Mouse (Mus musculus) limb, embryonic 14.5 days (tissue): ENCODE results near the gene Gm13279. TPM values are rescaled to one million over a fixed set of nuclear protein-coding genes. Genes with fewer than 3 reads are reported as not detected.
"Not testable (repeated sequence)": the region's sequence is repeated elsewhere in the genome, so short reads cannot be mapped to it uniquely, and the experiment has no call there.

Experiments used
- ATAC-seq: fragments of 200-750 bp; cut with Nextera tagmentation; 2 replicates; pipeline ENCODE4 v1.8.0; 2017; ENCODE audit warnings: low read depth, moderate number of reproducible peaks, moderate TSS enrichment; ENCODE audit not compliant: low FRiP score
- DNase-seq: peaks from one replicate; pipeline ENCODE4 v3.0.0-alpha.2; 2015; ENCODE audit warnings: low spot score
- H3K27ac ChIP-seq: fragments of 300-500 bp; sonication (generic); replicated peaks from 2 replicates; pipeline ENCODE4 v1.5.1; 2014; ENCODE audit warnings: low read depth, mild to moderate bottlenecking, low read length, moderate library complexity, mixed read lengths
- H3K27me3 ChIP-seq: fragments of 300-500 bp; sonication (generic); 2 replicates; pipeline ENCODE4 v1.6.1; 2014; ENCODE audit warnings: low read length, mixed read lengths; ENCODE audit not compliant: control insufficient read depth, insufficient read depth
- H3K36me3 ChIP-seq: fragments of 300-500 bp; sonication (generic); 2 replicates; pipeline ENCODE4 v1.6.1; 2014; ENCODE audit warnings: mild to moderate bottlenecking, low read length, moderate library complexity, mixed read lengths; ENCODE audit not compliant: control insufficient read depth, insufficient read depth
- H3K4me1 ChIP-seq: fragments of 300-500 bp; sonication (generic); 2 replicates; pipeline ENCODE4 v1.6.1; 2014; ENCODE audit warnings: antibody characterized with exemption, low read length, mixed read lengths; ENCODE audit not compliant: control insufficient read depth, insufficient read depth
- H3K4me2 ChIP-seq: fragments of 300-500 bp; sonication (generic); replicated peaks from 2 replicates; pipeline ENCODE4 v1.6.1; 2014; ENCODE audit warnings: low read depth, mild to moderate bottlenecking, low read length, moderate library complexity; ENCODE audit not compliant: severe bottlenecking
- H3K4me3 ChIP-seq: fragments of 300-500 bp; sonication (generic); replicated peaks from 2 replicates; pipeline ENCODE4 v1.5.1; 2014; ENCODE audit warnings: low read length
- H3K9ac ChIP-seq: fragments of 300-500 bp; sonication (generic); 2 replicates; pipeline ENCODE4 v1.6.1; 2014; ENCODE audit warnings: mild to moderate bottlenecking, low read depth, low read length, moderate library complexity; ENCODE audit not compliant: severe bottlenecking
- H3K9me3 ChIP-seq: fragments of 300-500 bp; sonication (generic); 2 replicates; pipeline ENCODE4 v1.6.1; 2016; ENCODE audit warnings: low read length; ENCODE audit not compliant: control insufficient read depth
- WGBS: fragments of 180-500 bp; shearing (Covaris S2); extraction: QIAGEN DNeasy Blood & Tissue Kit; methylation state at CpG from one replicate; pipeline ENCODE4 v1.1.7; 2014; 5-methylcytosine and 5-hydroxymethylcytosine counted together
- polyA plus RNA-seq, 2 experiments: library from polyadenylated mRNA; depleted of rRNA in 1 of 2; stranded (reverse) in 1 of 2; unstranded in 1 of 2; fragments of >200 nt; fragmentation: Nextera tagmentation in 1 of 2; extraction: Ambion mirVana in 1 of 2; gene quantifications; 2 replicates each; pipeline versions ENCODE4 v1.2.1 to v1.2.3; 2012 to 2014

Gm13279 gene
- polyA plus RNA-seq, 2 experiments: not detected

- not testable (repeated sequence) for ATAC-seq
Observed at GRCm38 (mm10) chr4:88781831-88782230, 15.4 kb upstream of the Gm13279 start, which contains the start of gene Ifnz. TSS of gene Ifnz (plus strand) at chr4:88782131.

GRCm38 (mm10) chr4:88782335-88782734 is 14.9 kb upstream of the Gm13279 start:
- not testable (repeated sequence) for H3K9me3 ChIP-seq, H3K4me1 ChIP-seq, ATAC-seq, H3K27me3 ChIP-seq, DNase-seq, H3K36me3 ChIP-seq, H3K9ac ChIP-seq, H3K27ac ChIP-seq
- Histone ChIP-seq H3K4me2 (peak overlapping the region; percentile 29), H3K4me3 (peak overlapping the region; percentile 17; the same call in 1 of the 2 replicates)
- 0% methylated on average over 10 of the region's 31 CpGs for WGBS

More at GRCm38 (mm10) chr4:88781831-88782230, 15.4 kb upstream of the Gm13279 start, which contains the start of gene Ifnz:
- 26% methylated on average over 3 of the region's 7 CpGs for WGBS
- H3K27ac ChIP-seq, H3K27me3 ChIP-seq, H3K9me3 ChIP-seq, DNase-seq, H3K4me1 ChIP-seq, H3K36me3 ChIP-seq, H3K9ac ChIP-seq: not testable (repeated sequence)
- H3K4me2 ChIP-seq: peak within 1 kb of the TSS; percentile 29
- H3K4me3 ChIP-seq: peak within 1 kb of the TSS; percentile 17; the same call in 1 of the 2 replicates

GRCm38 (mm10) chr4:88785409-88785808 is 11.8 kb upstream of the Gm13279 start, which contains the start of gene Gm13276:
TSS of gene Gm13276 (plus strand) at chr4:88785709.
- H3K9me3 ChIP-seq, ATAC-seq, H3K4me2 ChIP-seq, H3K9ac ChIP-seq, H3K4me3 ChIP-seq, H3K4me1 ChIP-seq, DNase-seq, H3K27me3 ChIP-seq, H3K36me3 ChIP-seq, H3K27ac ChIP-seq: not testable (repeated sequence)
- WGBS: no CpG with 5 or more reads among the region's 27 CpGs

GRCm38 (mm10) chr4:88788402-88788801 is 8.8 kb upstream of the Gm13279 start, which contains the start of gene Gm13277:
TSS of gene Gm13277 (plus strand) at chr4:88788632.
- H3K27ac ChIP-seq, H3K4me3 ChIP-seq, DNase-seq, H3K4me1 ChIP-seq, H3K9ac ChIP-seq, H3K4me2 ChIP-seq, H3K36me3 ChIP-seq, ATAC-seq, H3K27me3 ChIP-seq, H3K9me3 ChIP-seq: not testable (repeated sequence)
- WGBS: no CpG with 5 or more reads among the region's 28 CpGs

- H3K9ac ChIP-seq, H3K9me3 ChIP-seq, ATAC-seq, H3K4me2 ChIP-seq, H3K27me3 ChIP-seq, H3K4me3 ChIP-seq, H3K27ac ChIP-seq, H3K4me1 ChIP-seq, DNase-seq, H3K36me3 ChIP-seq: not testable (repeated sequence)
- WGBS: no CpG with 5 or more reads among the region's 28 CpGs
Observed at GRCm38 (mm10) chr4:88791250-88791649, 5.9 kb upstream of the Gm13279 start, which contains the start of gene Gm13278. TSS of gene Gm13278 (plus strand) at chr4:88791550.

- H3K9me3 ChIP-seq: not testable (repeated sequence)
Observed at GRCm38 (mm10) chr4:88793936-88794675, 3.1 kb upstream of the Gm13279 start, which contains the start of gene Gm13275. TSS of gene Gm13275 (plus strand) at chr4:88794487.

GRCm38 (mm10) chr4:88799365-88799764 is 2.2 kb downstream of the Gm13279 start, which contains the start of gene Gm13285:
TSS of gene Gm13285 (plus strand) at chr4:88799665.
- 12% methylated on average over 2 of the region's 7 CpGs for WGBS

More at GRCm38 (mm10) chr4:88793936-88794675, 3.1 kb upstream of the Gm13279 start, which contains the start of gene Gm13275:
- not testable (repeated sequence) for H3K4me2 ChIP-seq, H3K4me1 ChIP-seq, ATAC-seq, H3K27me3 ChIP-seq, DNase-seq, H3K9ac ChIP-seq, H3K36me3 ChIP-seq, H3K27ac ChIP-seq, H3K4me3 ChIP-seq
- 0% methylated on average over 5 of the region's 52 CpGs for WGBS

GRCm38 (mm10) chr4:88802954-88803353 is 5.8 kb downstream of the Gm13279 start, which contains the start of gene Gm13287:
TSS of gene Gm13287 (plus strand) at chr4:88803254.
- not testable (repeated sequence) for H3K9me3 ChIP-seq, DNase-seq, H3K27ac ChIP-seq, ATAC-seq, H3K27me3 ChIP-seq, H3K36me3 ChIP-seq, H3K4me1 ChIP-seq, H3K4me2 ChIP-seq, H3K4me3 ChIP-seq, H3K9ac ChIP-seq
- no CpG with 5 or more reads among the region's 29 CpGs for WGBS

More at GRCm38 (mm10) chr4:88799365-88799764, 2.2 kb downstream of the Gm13279 start, which contains the start of gene Gm13285:
- H3K27ac ChIP-seq, H3K4me2 ChIP-seq, H3K36me3 ChIP-seq, H3K9ac ChIP-seq, H3K9me3 ChIP-seq, DNase-seq, H3K4me3 ChIP-seq, H3K27me3 ChIP-seq, H3K4me1 ChIP-seq, ATAC-seq: not testable (repeated sequence)
